Mouse (Mus musculus) T-helper 17 cell (primary cell): ENCODE data around the gene Pkp4.

ENCODE experiments used
- in situ Hi-C, 2 experiments: fragments of 300-600 bp; cut with MboI, MseI; formaldehyde crosslinking; loops; 1 replicate in 1 of 2; 2 replicates in 1 of 2; pipeline ENCODE4 v1.15.1; 2025; ENCODE audit warnings: high pct_unique_total_duplicates in 2 of 2

The Pkp4 gene

DNA sequence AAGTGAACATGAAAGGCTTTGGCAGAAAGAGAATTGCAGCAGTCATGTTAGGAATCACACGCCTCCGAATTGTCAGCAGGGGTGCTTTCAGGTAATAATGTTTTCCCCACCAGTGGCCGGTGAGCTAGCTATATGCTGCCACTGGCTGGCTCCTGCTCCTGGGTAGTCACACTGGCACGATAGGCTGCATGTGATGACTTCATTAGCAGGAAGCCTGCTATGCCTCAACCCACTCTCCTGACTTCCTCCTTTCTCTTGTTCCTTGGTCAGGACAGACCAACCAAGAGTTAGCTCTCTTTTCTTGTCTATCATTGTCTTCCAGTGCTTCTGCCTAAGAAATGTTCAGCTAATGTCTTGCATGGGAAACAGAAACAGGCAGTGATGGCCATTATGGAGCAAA lies 171.9 kb downstream of the Pkp4 start:
- in situ Hi-C loops, result no loop called here

DNA sequence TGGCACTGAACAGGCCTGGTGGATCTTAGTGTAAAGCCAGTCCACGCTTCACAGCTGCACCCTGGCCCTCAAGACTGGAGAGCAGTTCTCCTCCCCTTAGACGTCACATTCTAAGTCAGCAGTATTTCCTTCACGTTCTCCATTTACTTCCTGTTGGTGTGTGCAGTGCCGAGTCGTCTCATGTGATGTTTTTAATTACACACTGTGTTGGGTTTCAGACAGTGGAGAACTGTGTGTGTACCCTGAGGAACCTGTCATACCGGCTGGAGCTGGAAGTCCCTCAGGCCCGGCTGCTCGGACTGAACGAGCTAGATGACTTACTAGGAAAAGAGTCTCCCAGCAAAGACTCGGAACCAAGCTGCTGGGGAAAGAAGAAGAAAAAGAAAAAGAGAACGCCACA lies 177.9 kb downstream of the Pkp4 start:
- in situ Hi-C loops, result loop anchor here in 1 of 2 experiments (5.0 kb wide), 1 partner anchor 291 kb away; no protein-coding TSS in a partner anchor

DNA sequence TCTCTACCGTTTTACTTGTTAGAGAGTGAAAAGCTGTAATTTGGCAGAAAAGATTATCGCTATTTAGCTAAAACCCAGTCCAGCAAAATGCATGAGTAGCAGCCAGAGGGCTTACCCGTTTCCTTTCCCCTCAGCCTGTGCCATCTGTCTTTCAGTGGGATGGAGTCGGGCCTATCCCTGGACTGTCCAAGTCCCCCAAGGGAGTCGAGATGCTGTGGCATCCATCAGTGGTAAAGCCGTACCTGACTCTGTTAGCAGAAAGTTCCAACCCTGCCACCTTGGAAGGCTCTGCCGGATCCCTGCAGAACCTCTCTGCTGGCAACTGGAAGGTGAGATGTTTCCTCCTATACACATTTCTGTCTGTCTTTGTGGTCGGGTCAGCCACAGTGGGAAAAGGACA lies 178.3 kb downstream of the Pkp4 start:
- in situ Hi-C loops, result loop anchor here in 1 of 2 experiments (5.0 kb wide), 1 partner anchor 292 kb away; no protein-coding TSS in a partner anchor

DNA sequence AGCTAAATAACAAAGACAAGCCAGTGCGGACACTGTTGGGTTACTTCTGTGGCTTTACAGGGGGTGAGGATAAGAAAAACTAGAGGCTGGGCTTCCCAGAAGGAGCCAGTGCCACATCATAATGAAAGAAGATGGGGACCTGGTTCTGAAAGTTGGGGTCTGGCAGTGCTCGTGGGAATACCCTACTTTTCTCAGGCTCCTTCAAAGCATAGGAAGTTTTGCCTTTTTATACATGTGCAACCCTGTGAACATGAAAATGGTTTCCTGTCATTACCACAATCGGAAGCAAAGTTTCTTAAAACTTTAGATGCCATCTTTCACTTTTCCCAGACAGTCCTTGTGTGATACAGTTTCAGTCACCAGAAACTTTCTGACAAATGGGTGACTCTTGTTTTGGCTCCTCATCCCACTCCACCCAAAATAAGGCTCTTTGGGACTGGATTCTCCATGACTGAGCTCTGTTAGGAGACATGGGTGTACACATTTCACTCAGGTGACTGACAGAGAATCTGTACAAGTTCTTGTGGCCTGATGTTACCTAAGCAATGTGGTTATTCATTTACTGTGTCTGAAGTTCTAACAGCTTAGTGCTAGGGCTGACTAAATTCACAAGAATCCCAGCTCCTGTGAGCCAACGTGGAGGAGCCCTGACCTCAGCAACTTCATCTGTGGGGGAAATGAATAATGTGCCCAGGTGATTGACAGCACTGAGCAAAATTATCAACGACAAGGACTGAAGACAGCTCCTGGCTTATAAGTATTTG lies 179.3 kb downstream of the Pkp4 start:
- in situ Hi-C loops, result loop anchor here in 1 of 2 experiments (5.0 kb wide), 1 partner anchor 293 kb away; no protein-coding TSS in a partner anchor

DNA sequence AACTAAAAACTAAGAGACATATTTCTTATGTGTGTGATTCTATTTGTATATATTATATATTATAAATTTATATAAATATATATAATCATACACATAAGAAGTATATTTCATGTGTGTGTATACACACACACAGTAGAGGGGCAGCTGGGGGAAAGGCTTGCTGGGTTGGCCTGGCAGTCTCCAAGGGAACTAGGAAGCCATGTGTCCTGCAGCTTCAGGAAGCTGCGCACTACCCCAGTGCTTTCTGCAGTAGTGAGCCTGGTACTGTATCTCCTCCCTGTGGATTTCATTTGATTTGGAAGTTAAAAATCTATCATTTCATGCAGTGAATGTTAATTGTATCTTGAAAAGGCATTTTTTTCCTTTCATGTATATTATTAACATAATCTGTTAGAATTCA lies 180.2 kb downstream of the Pkp4 start:
- in situ Hi-C loops, result no loop called here

DNA sequence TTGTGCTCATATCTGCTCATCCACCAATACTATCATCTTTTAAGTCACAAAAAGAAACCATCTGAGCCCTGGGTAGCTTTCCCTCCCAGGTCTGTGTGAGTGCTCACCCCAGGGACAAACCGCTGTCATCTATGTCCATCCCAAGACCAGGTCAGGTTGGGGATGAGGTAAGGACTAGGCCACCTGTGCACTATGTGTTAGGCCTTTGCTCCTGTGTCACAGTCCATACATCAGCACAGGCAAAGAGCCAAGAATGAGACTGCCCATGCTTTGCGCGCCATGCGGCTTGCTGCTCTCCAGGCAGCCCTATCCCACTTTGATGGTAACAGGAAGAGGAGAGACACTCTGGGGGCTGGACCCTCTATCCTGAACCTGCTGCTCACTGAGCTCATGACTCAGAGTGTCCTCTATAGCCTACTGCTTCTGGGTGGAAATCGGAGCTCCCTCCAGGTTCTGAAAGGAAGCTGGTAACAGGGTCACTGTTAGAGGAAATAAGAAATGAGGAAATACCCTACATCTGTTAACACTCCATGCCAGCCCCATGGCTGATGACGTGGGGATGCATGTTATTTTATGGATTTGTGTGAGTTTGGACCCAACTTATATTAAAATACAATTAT lies 182.1 kb downstream of the Pkp4 start:
- in situ Hi-C loops, result no loop called here

DNA sequence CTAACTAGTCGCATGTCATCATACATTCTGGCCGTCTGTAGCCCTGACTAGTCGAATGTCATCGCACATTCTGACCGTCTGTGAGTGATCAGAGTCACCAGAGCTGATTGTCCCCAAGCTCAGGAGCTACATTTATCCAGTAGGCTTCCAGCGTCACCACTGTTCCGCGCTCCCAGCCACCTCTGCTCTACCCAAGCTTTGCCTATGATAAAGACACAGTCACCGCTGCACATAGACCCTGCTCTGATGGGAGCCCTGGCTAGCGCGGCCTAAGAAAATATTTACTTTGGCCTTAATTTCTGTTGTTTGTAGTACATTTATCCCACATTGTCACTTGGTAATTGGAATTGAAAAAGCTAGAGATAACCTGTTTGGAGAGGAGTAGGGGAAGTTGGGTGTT lies 183.2 kb downstream of the Pkp4 start:
- in situ Hi-C loops, result no loop called here

DNA sequence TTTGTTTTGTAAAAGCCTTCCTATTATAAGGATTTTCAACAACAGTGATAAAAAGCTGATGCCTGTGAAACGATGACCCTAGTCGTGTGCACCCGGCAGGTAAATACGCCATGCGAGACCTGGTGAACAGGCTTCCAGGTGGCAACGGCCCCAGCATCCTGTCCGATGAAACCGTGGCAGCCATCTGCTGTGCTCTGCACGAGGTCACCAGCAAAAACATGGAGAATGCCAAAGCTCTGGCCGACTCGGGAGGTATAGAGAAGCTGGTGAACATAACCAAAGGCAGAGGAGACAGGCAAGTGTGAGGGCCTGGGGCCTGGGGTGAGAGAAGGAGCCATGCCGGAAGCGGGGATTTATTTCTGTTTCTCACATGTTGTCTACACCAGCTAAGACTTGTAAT lies 184.0 kb downstream of the Pkp4 start:
- in situ Hi-C loops, result loop anchor here in 1 of 2 experiments (5.0 kb wide), 1 partner anchor 287 kb away; no protein-coding TSS in a partner anchor

DNA sequence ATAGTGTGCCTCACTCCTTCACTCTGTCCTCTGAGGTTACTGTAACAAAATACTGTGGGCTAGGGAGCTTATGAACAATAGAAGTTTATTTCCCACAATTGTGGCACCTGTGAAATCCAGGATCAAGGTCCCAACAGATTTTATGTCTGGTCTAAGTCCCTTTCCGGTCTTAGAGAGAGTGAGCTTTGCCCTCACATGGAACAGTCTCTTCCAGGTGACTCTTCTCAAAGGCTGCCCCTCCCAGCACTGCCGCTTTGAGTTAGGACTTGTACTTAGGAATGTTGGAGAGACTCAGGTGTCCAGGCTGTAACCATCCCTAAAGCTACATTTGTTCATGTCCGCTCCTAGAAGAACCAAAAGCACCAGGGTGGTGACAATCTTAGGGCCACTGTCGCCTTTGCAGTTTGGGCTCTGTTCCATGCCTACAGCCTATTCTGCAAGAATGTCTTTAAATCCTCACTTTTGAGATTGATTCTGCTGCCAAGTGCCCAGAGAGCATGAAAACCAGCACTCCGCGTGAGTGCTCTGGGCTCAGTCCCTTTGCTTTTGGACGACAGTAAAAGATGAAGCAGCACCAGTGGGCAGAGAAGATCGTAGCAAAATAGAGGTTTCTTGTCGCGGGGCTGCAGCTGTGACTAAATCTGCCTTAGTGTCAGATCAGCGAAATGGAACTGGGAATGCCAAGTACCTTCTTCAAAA lies 184.6 kb downstream of the Pkp4 start:
- in situ Hi-C loops, result loop anchor here in 1 of 2 experiments (5.0 kb wide), 1 partner anchor 288 kb away; no protein-coding TSS in a partner anchor

DNA sequence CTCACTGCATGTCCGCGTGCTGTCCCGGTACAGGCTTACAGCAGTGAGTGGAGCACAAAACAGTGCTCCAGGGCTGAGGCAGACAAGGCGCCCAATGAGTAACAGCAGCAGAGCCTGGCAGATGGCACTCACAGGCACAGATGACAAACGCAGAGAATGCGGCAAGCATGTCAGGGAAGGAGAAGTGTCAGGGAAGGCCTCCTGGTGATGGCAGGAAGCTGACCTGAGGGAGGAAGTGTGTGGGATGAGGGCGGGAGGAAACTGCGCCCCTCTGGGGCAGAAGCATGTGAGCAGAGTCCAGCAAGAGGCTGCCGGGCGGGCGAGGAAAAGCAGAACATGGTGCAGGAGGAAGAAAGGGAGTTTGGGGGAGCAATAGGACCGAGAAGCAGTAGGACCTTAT lies 185.8 kb downstream of the Pkp4 start:
- in situ Hi-C loops, result loop anchor here in 1 of 2 experiments (5.0 kb wide), 1 partner anchor 289 kb away; no protein-coding TSS in a partner anchor

DNA sequence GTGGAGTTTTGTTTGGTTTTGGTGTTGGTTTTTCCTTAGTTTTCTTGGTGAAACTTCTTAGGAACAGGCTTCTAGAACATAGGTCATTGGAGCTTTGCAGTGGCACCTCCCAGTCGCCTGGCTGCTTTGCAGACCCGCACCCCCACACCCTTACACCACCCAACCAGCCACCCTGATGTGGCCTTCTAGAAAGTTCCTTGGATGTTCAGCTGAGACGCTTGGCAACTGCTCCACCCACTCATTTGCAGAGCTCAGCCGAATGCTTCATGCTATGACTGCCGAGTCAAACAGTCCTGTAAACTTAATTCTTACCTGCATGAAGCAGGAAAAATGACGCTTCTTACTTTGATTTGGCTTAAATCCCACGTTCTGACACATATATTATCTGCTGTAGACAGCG lies 187.9 kb downstream of the Pkp4 start:
- in situ Hi-C loops, result loop anchor here in 1 of 2 experiments (5.0 kb wide), 1 partner anchor 291 kb away; no protein-coding TSS in a partner anchor

DNA sequence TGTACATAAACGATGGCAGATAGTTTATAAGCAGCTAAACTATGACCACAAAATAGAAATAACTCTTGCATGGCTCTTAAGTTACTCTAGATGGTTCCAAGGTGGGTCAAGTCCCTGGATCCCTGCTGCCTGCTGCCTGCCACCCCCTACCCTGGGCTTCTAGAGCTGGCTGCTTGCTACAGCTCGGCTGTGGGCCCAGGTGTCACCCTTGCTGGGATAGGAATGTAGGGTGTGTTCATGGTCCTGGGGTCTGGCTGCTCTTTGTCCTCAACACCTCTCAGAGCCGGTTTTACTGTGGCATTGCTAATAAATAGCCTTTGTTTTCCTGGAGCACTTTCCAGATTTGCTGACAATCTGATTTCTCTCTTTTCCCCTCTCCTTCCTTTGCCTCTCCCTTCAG lies 189.4 kb downstream of the Pkp4 start:
- in situ Hi-C loops, result no loop called here

DNA sequence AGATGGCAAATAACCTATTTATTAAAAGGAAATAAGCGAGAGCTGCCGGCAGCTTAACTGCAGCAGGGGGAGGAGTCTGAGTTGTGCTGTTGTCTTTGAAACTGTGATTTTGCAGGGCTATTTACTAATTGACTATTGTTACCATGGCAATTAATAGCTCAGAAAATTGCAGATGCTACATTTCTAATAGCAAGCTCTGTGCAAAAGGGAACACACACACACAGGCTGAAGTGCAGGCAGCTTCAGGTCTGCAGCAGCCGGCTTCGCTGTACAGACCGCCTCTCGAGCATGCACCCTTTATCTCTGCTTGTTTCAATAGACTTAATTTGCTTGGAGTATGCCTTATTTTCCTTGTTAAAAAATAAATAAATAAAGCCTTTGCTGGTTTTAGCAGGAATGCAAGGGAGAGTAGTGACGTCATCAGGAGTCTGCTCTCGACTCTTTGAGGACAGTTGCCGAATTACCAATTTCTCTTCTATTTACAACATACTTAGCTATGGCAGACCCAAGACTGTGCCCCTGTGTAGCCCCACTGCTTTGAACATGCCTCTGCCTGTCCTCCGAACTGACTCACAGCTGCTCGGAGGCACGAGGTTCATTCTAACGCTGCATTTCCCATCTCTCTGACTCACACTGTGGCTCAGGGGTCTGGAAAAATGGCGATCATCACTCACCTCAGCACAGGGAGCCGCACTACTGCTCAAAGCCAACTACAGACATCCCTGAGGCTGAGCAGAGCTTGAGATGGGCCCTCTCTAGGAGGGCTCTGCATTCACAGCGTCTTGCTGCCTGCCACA lies 190.9 kb downstream of the Pkp4 start:
- in situ Hi-C loops, result no loop called here

DNA sequence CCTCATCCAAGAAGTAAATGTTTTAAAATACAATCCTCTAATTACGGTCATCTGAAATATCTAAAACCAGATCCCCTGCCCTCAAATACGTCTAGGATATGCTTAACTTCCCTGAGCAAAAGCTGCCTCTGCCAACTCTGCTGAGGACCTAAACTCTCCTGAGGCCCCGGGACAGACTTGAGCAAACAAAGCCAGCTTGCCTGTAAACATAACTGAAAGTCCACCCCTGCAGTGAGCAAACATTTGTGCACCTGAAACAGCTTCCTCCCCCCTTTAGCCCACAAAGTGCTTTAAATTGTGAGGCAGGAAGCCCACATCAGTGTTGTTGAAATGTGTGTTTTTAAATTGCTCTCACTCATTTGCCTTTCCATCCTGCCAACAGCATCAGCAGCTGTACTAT lies 193.2 kb downstream of the Pkp4 start:
- in situ Hi-C loops, result no loop called here

DNA sequence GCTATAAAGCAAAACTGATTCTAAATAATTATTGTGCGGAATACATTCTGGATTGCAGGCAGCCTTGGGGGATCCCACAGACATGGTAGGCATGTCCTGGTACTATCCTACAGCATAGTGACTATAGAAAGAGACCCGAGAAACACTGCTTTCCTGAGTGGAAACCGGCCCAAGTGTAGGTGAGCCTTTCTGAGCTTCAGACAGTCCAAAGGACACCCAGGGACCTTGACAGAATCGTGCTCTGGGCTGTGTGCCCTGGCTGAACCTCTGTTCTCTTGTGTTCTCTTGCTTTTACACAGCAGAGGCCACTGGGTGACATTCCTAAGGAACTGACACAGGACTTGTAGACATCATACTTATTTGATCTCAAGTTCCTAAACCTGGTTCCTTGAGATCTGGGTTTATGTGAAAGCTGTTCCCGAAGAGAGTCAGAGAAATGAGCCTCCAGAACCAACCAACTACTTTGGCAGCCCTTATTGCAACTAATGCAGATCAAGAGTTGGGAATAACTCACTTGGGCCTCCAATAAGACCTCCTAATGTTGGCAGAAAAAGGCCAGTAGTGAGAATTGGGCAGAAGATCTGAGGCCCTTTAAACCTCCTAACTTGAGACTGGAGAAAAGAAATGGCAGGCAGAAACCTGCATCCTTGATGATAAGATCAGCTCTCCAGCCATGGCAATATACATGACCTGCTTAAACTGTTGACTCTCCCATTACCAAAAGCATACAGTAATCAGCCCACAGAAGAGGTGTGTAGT lies 195.1 kb downstream of the Pkp4 start:
- in situ Hi-C loops, result no loop called here

DNA sequence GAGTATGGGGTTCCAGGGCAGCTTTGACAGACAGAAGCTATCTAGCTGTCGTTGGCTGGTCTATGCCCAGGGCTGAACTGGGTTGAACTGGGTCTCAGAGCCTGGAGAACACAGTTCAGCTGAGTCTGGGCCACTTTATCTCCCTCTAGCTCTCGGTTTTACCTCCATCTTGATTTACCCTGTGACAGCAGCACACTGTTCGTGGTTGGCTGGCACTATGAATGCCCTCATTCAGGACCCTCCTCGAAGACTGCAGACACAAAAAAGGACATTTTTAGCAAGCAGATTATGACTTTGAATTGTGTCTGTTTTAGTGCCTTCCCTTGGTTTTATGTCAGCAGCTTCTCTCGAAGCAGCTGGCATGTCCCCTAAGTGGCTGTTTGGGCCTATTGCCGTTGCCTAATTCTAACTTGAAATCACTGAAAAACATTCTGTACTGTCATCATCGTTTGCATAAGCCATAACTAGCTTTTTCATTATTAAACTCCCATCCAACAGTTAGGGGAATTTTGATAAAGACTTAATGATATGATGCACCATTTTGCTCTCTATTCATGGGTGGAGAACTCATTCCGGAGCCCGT lies 199.2 kb downstream of the Pkp4 start:
- in situ Hi-C loops, result no loop called here

DNA sequence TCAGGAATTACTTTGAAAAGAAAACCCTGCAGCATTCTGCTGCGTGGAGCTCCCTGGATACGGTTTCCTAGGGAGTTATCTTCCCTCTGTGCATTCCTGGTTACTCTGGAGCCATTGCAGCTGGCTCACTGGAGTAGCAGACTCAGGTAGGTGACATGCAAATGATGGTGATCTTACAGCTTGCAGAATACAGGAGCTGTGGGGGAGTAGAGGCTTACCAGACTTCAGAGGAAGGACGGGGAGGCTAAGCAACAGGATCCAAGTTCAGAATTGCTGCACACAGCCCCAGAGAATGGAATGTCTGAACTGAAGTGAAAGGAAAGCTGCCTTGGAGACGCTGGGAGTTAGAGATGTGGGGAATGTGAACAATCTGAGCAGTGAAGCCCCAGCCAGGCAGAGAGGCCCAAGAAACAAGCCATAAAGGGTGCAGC lies 200.7 kb downstream of the Pkp4 start:
- in situ Hi-C loops, result no loop called here

DNA sequence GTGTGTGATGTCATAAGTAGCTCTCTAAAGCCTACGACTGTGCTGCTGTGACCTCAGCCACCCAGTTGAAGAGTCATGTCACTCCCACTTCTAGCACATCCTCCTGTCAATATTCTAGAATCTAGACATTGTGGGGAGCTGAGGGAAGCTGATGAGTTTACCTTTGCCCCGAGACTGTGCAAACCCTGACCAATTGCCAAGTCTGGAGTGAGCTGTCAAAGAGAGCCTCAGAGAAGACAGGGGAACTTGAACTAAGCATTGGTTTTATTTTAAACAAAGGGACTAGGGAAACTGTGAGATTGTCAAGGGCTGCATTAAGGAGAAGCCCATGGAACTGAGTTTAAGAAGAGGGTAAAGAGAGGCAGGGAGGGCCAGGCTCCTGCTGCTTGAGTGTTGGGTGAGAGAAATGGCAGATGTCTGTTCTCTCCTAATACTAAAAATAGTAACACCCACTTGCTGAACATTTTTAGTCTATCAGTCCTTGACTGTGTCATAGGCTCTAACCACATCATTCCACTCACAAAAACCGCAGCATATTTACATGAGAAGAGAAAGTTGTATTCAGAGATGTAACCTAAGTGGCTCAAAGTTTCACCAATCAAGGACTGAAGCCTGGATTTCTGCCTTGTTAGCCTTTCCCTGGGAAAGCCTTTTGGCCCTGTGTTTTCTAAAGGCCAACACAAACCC lies 203.6 kb downstream of the Pkp4 start:
- in situ Hi-C loops, result no loop called here

DNA sequence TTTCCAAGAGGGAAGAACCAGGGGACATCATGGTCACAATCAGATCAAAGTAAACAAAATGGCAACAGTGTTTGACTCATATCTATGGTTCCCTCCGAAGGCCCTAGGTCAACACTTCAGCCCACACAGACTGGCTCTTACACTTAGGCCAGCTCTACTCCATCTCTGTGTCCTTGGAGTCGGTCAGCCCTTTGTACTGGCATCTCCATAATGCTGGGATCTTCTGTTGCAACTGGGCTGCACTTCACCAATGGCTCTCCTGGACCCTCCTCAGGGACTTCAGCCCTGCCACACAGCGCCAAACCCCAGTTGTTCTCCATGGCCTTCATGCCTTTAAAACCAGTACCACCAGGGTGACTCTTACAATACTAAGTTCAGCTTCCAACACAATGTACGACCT lies 206.5 kb downstream of the Pkp4 start:
- in situ Hi-C loops, result no loop called here

DNA sequence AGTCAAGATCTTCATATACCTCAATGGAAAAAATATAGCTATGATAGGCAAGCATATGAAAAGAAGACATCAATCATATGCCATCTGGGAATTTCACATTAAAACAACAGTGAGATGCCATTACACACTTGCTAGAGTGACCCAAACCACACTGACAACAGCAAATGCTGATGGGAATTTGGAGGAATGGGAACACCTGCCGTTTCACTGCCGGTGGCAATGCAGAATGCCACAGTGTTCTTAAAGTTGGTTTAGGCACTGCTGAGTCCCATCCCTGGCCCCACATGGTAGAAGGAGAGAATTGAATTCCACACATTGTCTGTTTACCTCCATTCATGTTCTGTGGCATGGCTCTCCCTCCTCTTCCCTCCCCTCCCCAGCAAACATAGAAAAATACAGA lies 212.5 kb downstream of the Pkp4 start:
- in situ Hi-C loops, result no loop called here
